Mouse (Mus musculus) liver, postnatal 0 days (tissue): ENCODE data around the gene Nek4.

Experiments used
- CTCF ChIP-seq: sonication (generic); IDR thresholded peaks from 2 replicates; pipeline ENCODE4 v1.5.1; 2016; ENCODE audit warnings: antibody characterized with exemption, low read depth
- EP300 ChIP-seq: IDR thresholded peaks from 2 replicates; pipeline ENCODE4 v1.6.1; 2016; ENCODE audit warnings: antibody characterized with exemption, low read depth, mild to moderate bottlenecking

DNA sequence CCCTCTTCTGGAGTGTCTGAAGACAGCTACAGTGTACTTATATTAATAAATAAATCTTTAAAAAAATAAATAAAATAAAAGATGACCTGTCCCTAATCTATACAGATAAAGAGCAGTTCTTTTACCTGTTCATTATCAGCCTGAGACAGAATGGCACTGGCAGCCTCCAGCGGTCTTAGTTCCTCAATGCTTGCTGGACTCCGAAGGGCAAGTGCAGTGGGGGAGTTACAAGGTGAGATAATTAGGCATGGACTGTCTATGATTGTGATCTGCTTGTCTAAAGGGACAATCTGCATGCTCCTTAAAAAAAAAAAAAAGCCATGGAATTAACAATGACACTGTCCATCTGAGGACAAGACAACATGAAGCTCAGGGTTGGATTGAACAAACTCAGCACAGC is 62.8 kb downstream of the Nek4 start:
- TF ChIP-seq EP300 (no peak), CTCF (no peak)
